Mouse (Mus musculus) lung, postnatal 0 days (tissue): ENCODE measurements around the gene Ephb2. TPM values are rescaled to one million over a fixed set of nuclear protein-coding genes. Genes with fewer than 3 reads are reported as not detected.
A peak's percentile ranks its signal among the peaks of the same experiment; 100 is the strongest.

Source experiments
- ATAC-seq: fragments of 200-750 bp; cut with Nextera tagmentation; 2 replicates; pipeline ENCODE4 v1.8.0; 2017; ENCODE audit warnings: moderate library complexity
- DNase-seq: peaks from one replicate; pipeline ENCODE4 v3.0.0-alpha.2; 2016; ENCODE audit warnings: low spot score
- H3K27ac ChIP-seq: fragments of 300-500 bp; sonication (generic); 2 replicates; pipeline ENCODE4 v1.5.1; 2014; ENCODE audit warnings: antibody characterized with exemption, mild to moderate bottlenecking, low read length, mixed read lengths
- H3K27me3 ChIP-seq: fragments of 300-500 bp; sonication (generic); replicated peaks from 2 replicates; pipeline ENCODE4 v1.6.1; 2014; ENCODE audit warnings: low read length, mixed read lengths; ENCODE audit not compliant: insufficient read depth
- H3K36me3 ChIP-seq: fragments of 300-500 bp; sonication (generic); 2 replicates; pipeline ENCODE4 v1.6.1; 2014; ENCODE audit warnings: low read length, mixed read lengths; ENCODE audit not compliant: insufficient read depth
- H3K4me1 ChIP-seq: fragments of 300-500 bp; sonication (generic); 2 replicates; pipeline ENCODE4 v1.6.1; 2014; ENCODE audit warnings: antibody characterized with exemption, low read depth, low read length, mixed read lengths; ENCODE audit not compliant: insufficient read depth
- H3K4me2 ChIP-seq: fragments of 300-500 bp; sonication (generic); replicated peaks from 2 replicates; pipeline ENCODE4 v1.6.1; 2014; ENCODE audit warnings: low read depth, mild to moderate bottlenecking, low read length, moderate library complexity, mixed read lengths
- H3K4me3 ChIP-seq: fragments of 300-500 bp; sonication (generic); 2 replicates; pipeline ENCODE4 v1.5.1; 2014; ENCODE audit warnings: low read depth, low read length
- H3K9ac ChIP-seq: fragments of 300-500 bp; sonication (generic); replicated peaks from 2 replicates; pipeline ENCODE4 v1.6.1; 2014; ENCODE audit warnings: low read depth, mild to moderate bottlenecking
- H3K9me3 ChIP-seq: fragments of 300-500 bp; sonication (generic); 2 replicates; pipeline ENCODE4 v1.6.1; 2016; ENCODE audit warnings: low read length, mixed read lengths
- CTCF ChIP-seq: IDR thresholded peaks from 2 replicates; pipeline ENCODE4 v1.5.1; 2016; ENCODE audit warnings: antibody characterized with exemption, mild to moderate bottlenecking
- EP300 ChIP-seq: IDR thresholded peaks from 2 replicates; pipeline ENCODE4 v1.6.1; 2016; ENCODE audit warnings: antibody characterized with exemption, mild to moderate bottlenecking, control low read depth
- WGBS: fragments of 180-500 bp; shearing (Covaris S2); extraction: QIAGEN DNeasy Blood & Tissue Kit; methylation state at CpG from one replicate; pipeline ENCODE4 v1.1.7; 2014; 5-methylcytosine and 5-hydroxymethylcytosine counted together
- polyA plus RNA-seq: library from polyadenylated mRNA; unstranded; fragments of >200 nt; fragmentation: Nextera tagmentation; extraction: Ambion mirVana; gene quantifications from 2 replicates; pipeline ENCODE4 v1.2.1, GENCODE M21; 2015

Ephb2 gene
- polyA plus RNA-seq, 1 experiment from 2014 or later: 0.63 TPM

- Histone ChIP-seq H3K27me3 (no peaks in the 10 kb centered on the region), H3K9ac (no peak overlapping the region), H3K4me1 (no peaks in the 10 kb centered on the region), H3K36me3 (no peaks in the 10 kb centered on the region), H3K4me2 (no peak overlapping the region), H3K9me3 (no peaks in the 10 kb centered on the region), H3K27ac (no peak overlapping the region), H3K4me3 (no peak overlapping the region)
- TF ChIP-seq EP300 (no peak), CTCF (no peak)
- ATAC-seq: no peak
- no peak for DNase-seq
- 71% methylated on average over 9 of the region's 9 CpGs for WGBS
Observed at GRCm38 (mm10) chr4:136730501-136730900, 105.3 kb downstream of the Ephb2 start.

GRCm38 (mm10) chr4:136729574-136729973, 106.2 kb downstream of the Ephb2 start:
- WGBS: 94% methylated on average over 2 of the region's 2 CpGs
- H3K36me3 ChIP-seq: no peaks in the 10 kb centered on the region
- no peak for ATAC-seq
- TF ChIP-seq CTCF (no peak), EP300 (no peak)
- no peak overlapping the region for H3K9ac ChIP-seq
- no peak overlapping the region for H3K27ac ChIP-seq
- no peak for DNase-seq
- no peak overlapping the region for H3K4me2 ChIP-seq
- H3K4me1 ChIP-seq: no peaks in the 10 kb centered on the region
- no peaks in the 10 kb centered on the region for H3K27me3 ChIP-seq
- H3K4me3 ChIP-seq: no peak overlapping the region
- no peaks in the 10 kb centered on the region for H3K9me3 ChIP-seq

- 90% methylated on average over 8 of the region's 8 CpGs for WGBS
- Histone ChIP-seq H3K36me3 (no peaks in the 10 kb centered on the region), H3K4me2 (no peak overlapping the region), H3K4me1 (no peaks in the 10 kb centered on the region), H3K4me3 (no peak overlapping the region), H3K9ac (no peak overlapping the region), H3K27ac (no peak overlapping the region), H3K27me3 (no peaks in the 10 kb centered on the region), H3K9me3 (no peaks in the 10 kb centered on the region)
- ATAC-seq (no peak), DNase-seq (no peak)
- no peak for TF ChIP-seq EP300
- TF ChIP-seq CTCF: no peak
Observed at GRCm38 (mm10) chr4:136726941-136727340, 108.8 kb downstream of the Ephb2 start.

GRCm38 (mm10) chr4:136724731-136725130, 111.1 kb downstream of the Ephb2 start:
- 40% methylated on average over 17 of the region's 17 CpGs for WGBS

GRCm38 (mm10) chr4:136722361-136723082, 113.3 kb downstream of the Ephb2 start:
- Histone ChIP-seq H3K4me2 (no peak overlapping the region), H3K36me3 (no peaks in the 10 kb centered on the region), H3K9ac (no peak overlapping the region), H3K27ac (no peak overlapping the region), H3K4me1 (no peaks in the 10 kb centered on the region), H3K9me3 (no peaks in the 10 kb centered on the region), H3K27me3 (no peaks in the 10 kb centered on the region), H3K4me3 (no peak overlapping the region)
- DNase-seq (peak; percentile 42), ATAC-seq (peak; percentile 44; the same call in 1 of the 2 replicates)
- no peak for TF ChIP-seq CTCF
- TF ChIP-seq EP300: no peak
- 51% methylated on average over 17 of the region's 17 CpGs for WGBS

More at GRCm38 (mm10) chr4:136724731-136725130, 111.1 kb downstream of the Ephb2 start:
- Histone ChIP-seq H3K4me2 (no peak overlapping the region), H3K4me1 (no peaks in the 10 kb centered on the region), H3K9ac (no peak overlapping the region), H3K27ac (no peak overlapping the region), H3K9me3 (no peaks in the 10 kb centered on the region), H3K27me3 (no peaks in the 10 kb centered on the region), H3K36me3 (no peaks in the 10 kb centered on the region), H3K4me3 (no peak overlapping the region)
- DNase-seq: peak; percentile 50
- peak; percentile 28; the same call in 1 of the 2 replicates for ATAC-seq
- TF ChIP-seq EP300 (no peak), CTCF (peak; percentile 52)

- Histone ChIP-seq H3K9ac (no peak overlapping the region), H3K27me3 (no peaks in the 10 kb centered on the region), H3K9me3 (no peaks in the 10 kb centered on the region), H3K4me2 (no peak overlapping the region), H3K27ac (no peak overlapping the region), H3K4me1 (no peaks in the 10 kb centered on the region), H3K4me3 (no peak overlapping the region), H3K36me3 (no peaks in the 10 kb centered on the region)
- ATAC-seq (no peak), DNase-seq (no peak)
- WGBS: 46% methylated on average over 3 of the region's 3 CpGs
- no peak for TF ChIP-seq EP300
- TF ChIP-seq CTCF: no peak
Observed at GRCm38 (mm10) chr4:136721937-136722336, 113.9 kb downstream of the Ephb2 start.
